Mouse (Mus musculus) liver, adult 2 months (tissue): Measurements from ENCODE around the gene Erich4. TPM values are rescaled to one million over a fixed set of nuclear protein-coding genes. Genes with fewer than 3 reads are reported as not detected.

Experiments used
- DNase-seq: peaks from one replicate; pipeline ENCODE4 v3.0.0-alpha.2; 2011; ENCODE audit warnings: low read depth, low spot score; ENCODE audit errors: extremely low read depth
- H3K27ac ChIP-seq: fragments of 200-500 bp; replicated peaks from 2 replicates; pipeline ENCODE4 v1.5.1; 2012; ENCODE audit warnings: low read depth, mild to moderate bottlenecking, control low read depth, inconsistent platforms, low read length; ENCODE audit not compliant: insufficient read depth
- H3K27me3 ChIP-seq: fragments of 200-500 bp; 2 replicates; pipeline ENCODE4 v1.6.1; 2012; ENCODE audit warnings: mild to moderate bottlenecking, moderate library complexity, low read length, inconsistent platforms; ENCODE audit not compliant: control insufficient read depth, insufficient read depth
- H3K36me3 ChIP-seq: fragments of 200-500 bp; 2 replicates; pipeline ENCODE4 v1.6.1; 2012; ENCODE audit warnings: low read length, inconsistent platforms; ENCODE audit not compliant: control insufficient read depth, insufficient read depth
- H3K4me1 ChIP-seq: fragments of 200-500 bp; 2 replicates; pipeline ENCODE4 v1.6.1; 2011; ENCODE audit warnings: low read length; ENCODE audit not compliant: control insufficient read depth, insufficient read depth
- H3K4me3 ChIP-seq: fragments of 200-500 bp; 2 replicates; pipeline ENCODE4 v1.5.1; 2011; ENCODE audit warnings: low read depth, mild to moderate bottlenecking, control low read depth, low read length, moderate library complexity; ENCODE audit not compliant: insufficient read depth
- H3K79me2 ChIP-seq: fragments of 200-500 bp; 2 replicates; pipeline ENCODE4 v1.6.1; 2012; ENCODE audit warnings: inconsistent platforms, mild to moderate bottlenecking, low read length, moderate library complexity; ENCODE audit not compliant: control insufficient read depth, insufficient read depth
- H3K9ac ChIP-seq: fragments of 200-500 bp; 2 replicates; pipeline ENCODE4 v1.6.1; 2012; ENCODE audit warnings: low read depth, mild to moderate bottlenecking, control low read depth, inconsistent platforms, low read length
- CTCF ChIP-seq: fragments of 200-500 bp; IDR thresholded peaks from 2 replicates; pipeline ENCODE4 v1.5.1; 2011; ENCODE audit warnings: low read depth, low read length, control low read depth
- POLR2A ChIP-seq: fragments of 200-500 bp; IDR thresholded peaks from 2 replicates; pipeline ENCODE4 v1.6.1; 2011; ENCODE audit warnings: low read length, control low read depth; ENCODE audit not compliant: insufficient read depth; ENCODE audit errors: extremely low read depth
- WGBS: fragments of 180-500 bp; shearing (Covaris S2); methylation state at CpG from one replicate; pipeline ENCODE4 v1.1.7; 2018; 5-methylcytosine and 5-hydroxymethylcytosine counted together
- polyA plus RNA-seq: library from polyadenylated mRNA; depleted of rRNA; stranded (reverse); fragments of >200 nt; gene quantifications from 2 replicates; pipeline ENCODE4 v1.2.3, GENCODE M21; 2012
- total RNA-seq: library from RNA; depleted of rRNA; stranded (reverse); fragments of >200 nt; gene quantifications from 2 replicates; pipeline ENCODE4 v1.2.3, GENCODE M21; 2014

Erich4 gene
- total and polyA plus RNA-seq, 2 experiments = not detected

DNA sequence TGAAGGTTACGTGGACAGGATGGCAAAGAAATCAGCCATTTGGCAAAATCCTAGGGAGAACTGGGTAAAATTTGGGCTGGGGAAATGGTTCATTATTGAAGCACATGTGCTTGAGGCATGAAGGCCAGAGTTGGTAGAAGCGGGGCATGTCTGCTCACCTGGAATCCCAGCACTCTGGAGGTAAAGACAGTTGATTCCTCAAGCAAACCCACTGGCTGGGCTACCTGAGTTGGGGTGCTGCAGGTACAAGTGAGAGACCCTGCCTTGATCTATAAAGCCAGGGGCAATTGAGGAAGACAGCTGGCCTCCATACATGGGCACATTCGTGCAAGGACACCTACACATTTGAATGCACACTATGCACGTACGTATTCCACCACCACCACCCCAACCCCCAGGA lies 4.4 kb upstream of the Erich4 start:
- Histone ChIP-seq H3K4me1 (peaks cover 5% of the 10 kb centered on the region; the same call in 1 of the 2 replicates), H3K9ac (no peak overlapping the region), H3K4me3 (0 out of 2 replicates have a peak overlapping the region, but pooled peaks have one; percentile 87), H3K79me2 (no peaks in the 10 kb centered on the region), H3K27me3 (no peaks in the 10 kb centered on the region), H3K36me3 (peaks cover 4% of the 10 kb centered on the region), H3K27ac (no peak overlapping the region; the same call in 1 of the 2 replicates)
- WGBS = 90% methylated on average over 5 of the region's 5 CpGs
- DNase-seq = no peak
- TF ChIP-seq POLR2A (no peak), CTCF (no peak)

DNA sequence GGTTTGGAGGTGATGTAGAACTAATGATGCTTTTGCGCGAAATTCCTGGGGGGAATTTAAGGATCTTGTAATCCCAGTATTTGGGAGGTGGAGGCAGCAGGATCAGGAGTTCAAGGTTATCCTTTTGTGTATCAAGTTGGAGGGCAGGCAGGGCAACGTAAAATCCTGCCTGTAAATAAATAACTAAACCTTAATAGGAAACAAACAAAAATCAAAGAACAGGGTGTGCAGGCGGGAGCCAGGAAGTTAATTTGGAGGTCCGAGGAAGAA lies 4.0 kb upstream of the Erich4 start:
- Histone ChIP-seq H3K4me1 (peaks cover 5% of the 10 kb centered on the region; the same call in 1 of the 2 replicates), H3K36me3 (peaks cover 4% of the 10 kb centered on the region), H3K27ac (peak overlapping the region; percentile 88), H3K9ac (peak overlapping the region; percentile 73), H3K79me2 (no peaks in the 10 kb centered on the region), H3K27me3 (no peaks in the 10 kb centered on the region), H3K4me3 (peak overlapping the region; percentile 87)
- 10% methylated on average over 5 of the region's 5 CpGs for WGBS
- TF ChIP-seq POLR2A (no peak), CTCF (no peak)
- DNase-seq = peak; percentile 76

DNA sequence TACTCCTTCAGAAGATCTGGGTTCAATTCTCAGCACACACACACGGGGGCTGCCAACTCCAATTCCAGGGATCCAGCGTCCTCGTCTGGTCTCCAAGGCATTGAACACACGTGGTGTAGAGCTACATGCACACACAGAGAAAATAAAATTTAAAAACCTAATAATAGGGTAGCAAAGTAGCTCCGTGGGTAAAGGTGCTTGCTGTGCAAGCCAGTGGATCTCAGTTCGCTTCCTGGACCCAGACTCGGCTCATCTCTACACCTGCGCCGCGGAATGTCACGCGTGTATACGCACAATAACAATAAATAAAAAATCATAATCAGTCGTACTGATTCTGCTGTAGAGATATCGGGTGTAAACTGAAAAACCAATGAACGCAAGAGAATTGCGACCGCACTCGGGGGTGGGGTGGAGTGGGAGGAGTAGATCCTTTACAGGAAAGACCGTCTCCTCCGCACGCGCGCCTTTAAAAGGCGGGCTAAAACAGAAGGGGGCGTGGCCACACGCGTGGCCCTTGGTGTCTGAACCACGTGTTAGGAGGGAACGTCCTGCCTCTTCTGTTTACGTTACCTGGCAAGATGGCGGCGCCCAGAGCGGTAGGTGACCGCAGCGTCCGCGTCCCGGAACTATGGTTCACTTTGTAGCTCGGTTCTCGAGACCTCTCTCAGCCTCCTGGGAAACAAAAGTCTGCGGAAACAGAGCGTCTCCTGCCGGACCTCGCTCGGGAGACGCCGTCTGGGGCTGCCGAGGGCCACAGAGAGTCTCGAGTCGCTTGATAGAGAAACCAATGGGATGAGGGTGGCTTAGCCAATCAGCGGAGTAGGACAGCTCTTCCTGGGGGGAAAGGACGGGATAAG lies 3.4 kb upstream of the Erich4 start, which contains the start of gene Dmac2:
Gene Dmac2 (plus strand): TSS at position 550 of the 857 bp plus-strand sequence.
- peaks cover 5% of the 10 kb centered on the region; the same call in 1 of the 2 replicates for H3K4me1 ChIP-seq
- H3K27me3 ChIP-seq = no peaks in the 10 kb centered on the region
- no peaks in the 10 kb centered on the region for H3K79me2 ChIP-seq
- H3K36me3 ChIP-seq = peaks cover 4% of the 10 kb centered on the region
- 3% methylated on average over 53 of the region's 53 CpGs for WGBS
- H3K27ac ChIP-seq = peak within 1 kb of the TSS; percentile 88
- 0 out of 2 replicates have a peak, but pooled peaks have one; percentile 26 for TF ChIP-seq POLR2A
- no peak for TF ChIP-seq CTCF
- H3K4me3 ChIP-seq = peak within 1 kb of the TSS; percentile 87
- H3K9ac ChIP-seq = peak within 1 kb of the TSS; percentile 73
- peak; percentile 87 for DNase-seq

DNA sequence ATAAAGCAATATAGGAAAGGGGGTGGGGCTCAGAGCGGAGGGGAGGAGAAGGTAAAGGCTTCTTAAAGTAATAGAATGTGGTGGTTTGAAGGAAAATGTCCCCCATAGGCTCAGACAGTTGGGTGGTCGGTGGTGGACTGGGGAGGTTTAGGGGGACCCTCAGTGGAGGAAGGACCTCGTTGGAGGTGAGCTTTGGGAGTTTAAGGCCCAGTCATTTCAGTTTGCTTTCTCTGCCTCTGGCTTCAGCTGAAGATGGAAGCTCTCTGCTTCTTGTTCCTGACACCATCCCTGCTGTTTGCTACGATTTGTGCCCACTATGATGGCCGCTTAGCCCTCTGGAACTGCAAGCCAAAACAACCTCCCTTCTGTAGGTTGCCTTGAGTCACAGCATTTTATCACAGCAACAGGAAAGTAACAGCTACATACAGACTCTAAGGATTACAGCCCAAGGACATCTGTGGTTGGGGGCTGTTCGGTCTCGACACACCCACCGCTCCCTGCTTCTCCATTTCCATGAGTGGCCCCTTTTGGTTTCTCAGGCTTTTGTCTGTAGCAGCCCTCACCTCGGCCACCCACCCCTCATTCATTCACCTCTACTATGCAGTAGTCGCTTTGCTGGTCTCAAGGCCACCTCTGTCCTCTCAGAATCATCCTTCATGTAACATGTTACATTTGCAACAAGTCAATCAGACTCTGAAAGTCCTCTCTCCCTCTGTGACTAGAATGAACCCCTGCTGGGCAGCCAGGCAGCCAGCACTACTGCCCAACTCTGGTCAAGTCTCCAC lies 1.9 kb upstream of the Erich4 start:
- Histone ChIP-seq H3K79me2 (no peaks in the 10 kb centered on the region), H3K36me3 (peaks cover 4% of the 10 kb centered on the region), H3K27ac (no peak overlapping the region), H3K27me3 (no peaks in the 10 kb centered on the region), H3K4me3 (no peak overlapping the region), H3K4me1 (peaks cover 5% of the 10 kb centered on the region; the same call in 1 of the 2 replicates), H3K9ac (no peak overlapping the region)
- WGBS = 89% methylated on average over 10 of the region's 10 CpGs
- DNase-seq = no peak
- no peak for TF ChIP-seq POLR2A
- no peak for TF ChIP-seq CTCF

DNA sequence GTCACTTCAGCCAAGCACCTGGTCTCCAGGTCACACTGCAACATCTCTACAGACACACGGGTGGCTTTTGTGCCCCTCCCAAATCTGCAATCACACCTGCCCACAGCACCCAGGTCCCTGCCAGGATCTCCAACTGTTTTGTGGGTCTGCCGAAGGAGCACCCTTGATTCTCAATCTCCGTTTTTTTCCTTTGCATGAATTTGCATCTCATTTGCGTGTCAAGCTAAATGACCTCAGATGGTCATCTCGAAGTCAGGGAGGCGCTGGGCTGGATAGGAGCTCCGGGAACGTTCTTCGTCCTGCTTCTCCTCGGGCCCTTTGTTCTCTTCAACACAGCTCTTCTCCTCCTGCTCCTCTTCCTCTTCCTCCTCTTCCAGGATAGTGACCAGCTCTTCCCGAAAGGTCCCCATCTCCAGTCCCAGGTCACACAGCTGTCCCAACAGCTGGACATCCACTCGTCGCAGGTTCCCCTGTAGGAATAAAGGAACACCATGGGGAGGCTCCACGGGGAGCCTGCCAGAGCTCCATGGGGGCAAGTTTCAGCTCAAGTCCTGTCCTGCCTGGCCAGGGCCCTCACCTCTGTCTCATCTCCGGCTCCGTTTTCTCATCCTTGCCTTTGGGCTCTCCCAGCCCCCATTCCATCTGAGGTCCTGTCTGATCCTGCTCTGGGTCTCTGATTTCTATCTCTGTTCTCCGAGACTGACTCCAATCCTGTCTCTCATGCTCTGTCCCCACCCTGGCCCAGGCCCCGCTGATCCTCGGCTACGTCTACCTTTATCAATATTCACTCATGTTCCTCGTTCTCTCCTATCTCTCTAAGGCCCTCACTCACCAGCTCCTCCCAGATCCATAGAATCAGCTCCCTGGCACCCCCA lies 624 bp downstream of the Erich4 start:
- Histone ChIP-seq H3K36me3 (no peaks in the 10 kb centered on the region), H3K4me3 (no peak overlapping the region), H3K9ac (no peak overlapping the region), H3K79me2 (no peaks in the 10 kb centered on the region), H3K27me3 (no peaks in the 10 kb centered on the region), H3K4me1 (peaks cover 2% of the 10 kb centered on the region; the same call in 1 of the 2 replicates), H3K27ac (no peak overlapping the region)
- 83% methylated on average over 21 of the region's 21 CpGs for WGBS
- TF ChIP-seq CTCF = no peak
- no peak for TF ChIP-seq POLR2A
- no peak for DNase-seq
